Mouse (Mus musculus) MEL (cell line): Measurements from ENCODE around the gene Morc3. TPM values are rescaled to one million over a fixed set of nuclear protein-coding genes. Genes with fewer than 3 reads are reported as not detected.
A peak's percentile ranks its signal among the peaks of the same experiment; 100 is the strongest.

Experiments used
- DNase-seq: peaks from one replicate; pipeline ENCODE4 v3.0.0; 2011; ENCODE audit warnings: low read depth, low spot score
- H3K27ac ChIP-seq: 2 replicates; pipeline ENCODE4 v1.5.1; 2012; ENCODE audit warnings: low read depth, mild to moderate bottlenecking, control low read depth, low read length, moderate library complexity; ENCODE audit not compliant: control insufficient read depth
- H3K27me3 ChIP-seq, 2 experiments: fragments of 150-350 bp in 1 of 2; sonication (generic) in 1 of 2; 2 replicates each; pipeline ENCODE4 v1.6.1; 2012; ENCODE audit warnings: low read length in 2 of 2, mild to moderate bottlenecking in 2 of 2, improper control_type of control experiment in 1 of 2, moderate library complexity in 1 of 2; ENCODE audit not compliant: insufficient read depth in 2 of 2, control insufficient read depth in 1 of 2
- H3K36me3 ChIP-seq, 2 experiments: 2 replicates each; pipeline ENCODE4 v1.6.1; 2012 to 2014; ENCODE audit warnings: low read length in 2 of 2, improper control_type of control experiment in 1 of 2, inconsistent platforms in 1 of 2, mild to moderate bottlenecking in 1 of 2; ENCODE audit not compliant: insufficient read depth in 2 of 2, control insufficient read depth in 1 of 2
- H3K4me1 ChIP-seq, 2 experiments: fragments of 150-350 bp in 1 of 2; sonication (generic) in 1 of 2; 2 replicates each; pipeline ENCODE4 v1.6.1; 2012; ENCODE audit warnings: low read length in 2 of 2, improper control_type of control experiment in 1 of 2, mild to moderate bottlenecking in 1 of 2; ENCODE audit not compliant: insufficient read depth in 2 of 2, control insufficient read depth in 1 of 2
- H3K4me3 ChIP-seq, 2 experiments: fragments of 150-350 bp in 1 of 2; sonication (generic) in 1 of 2; 2 replicates each; pipeline ENCODE4 v1.5.1; 2012; ENCODE audit warnings: low read depth in 2 of 2, low read length in 2 of 2, mild to moderate bottlenecking in 2 of 2, moderate library complexity in 2 of 2, control low read depth in 1 of 2, improper control_type of control experiment in 1 of 2; ENCODE audit not compliant: control insufficient read depth in 1 of 2, insufficient read depth in 1 of 2
- H3K79me2 ChIP-seq: 2 replicates; pipeline ENCODE4 v1.6.1; 2012; ENCODE audit warnings: mild to moderate bottlenecking, low read length, moderate library complexity; ENCODE audit not compliant: control insufficient read depth, poor library complexity, insufficient read depth
- H3K9ac ChIP-seq: 2 replicates; pipeline ENCODE4 v1.6.1; 2012; ENCODE audit warnings: low read depth, mild to moderate bottlenecking, control low read depth, low read length, moderate library complexity; ENCODE audit not compliant: control insufficient read depth, poor library complexity, severe bottlenecking
- H3K9me3 ChIP-seq: fragments of 150-350 bp; sonication (generic); replicated peaks from 2 replicates; pipeline ENCODE4 v1.6.1; 2012; ENCODE audit warnings: mild to moderate bottlenecking, low read length, improper control_type of control experiment, moderate library complexity; ENCODE audit not compliant: insufficient read depth
- BHLHE40 ChIP-seq: IDR thresholded peaks from 2 replicates; pipeline ENCODE4 v1.6.1; 2012; ENCODE audit warnings: low read depth, mild to moderate bottlenecking, inconsistent platforms, low read length, improper control_type of control experiment, borderline replicate concordance
- CHD1 ChIP-seq: IDR thresholded peaks from 2 replicates; pipeline ENCODE4 v1.6.1; 2012; ENCODE audit warnings: low read depth, mild to moderate bottlenecking, inconsistent platforms, low read length, improper control_type of control experiment
- E2F4 ChIP-seq: IDR thresholded peaks from 2 replicates; pipeline ENCODE4 v1.6.1; 2011; ENCODE audit warnings: low read depth, low read length, improper control_type of control experiment, borderline replicate concordance
- ELF1 ChIP-seq: IDR thresholded peaks from 2 replicates; pipeline ENCODE4 v1.6.1; 2014; ENCODE audit warnings: low read depth, mild to moderate bottlenecking, inconsistent platforms, low read length, improper control_type of control experiment, moderate library complexity
- EP300 ChIP-seq, 2 experiments: IDR thresholded peaks; 2 replicates each; pipeline ENCODE4 v1.6.1; 2011; ENCODE audit warnings: improper control_type of control experiment in 2 of 2, low read length in 2 of 2, low read depth in 1 of 2, mild to moderate bottlenecking in 1 of 2
- ETS1 ChIP-seq: IDR thresholded peaks from 2 replicates; pipeline ENCODE4 v1.6.1; 2012; ENCODE audit warnings: low read depth, mild to moderate bottlenecking, inconsistent platforms, low read length, improper control_type of control experiment, moderate library complexity
- GABPA ChIP-seq: IDR thresholded peaks from 2 replicates; pipeline ENCODE4 v1.6.1; 2012; ENCODE audit warnings: low read depth, mild to moderate bottlenecking, inconsistent platforms, low read length, improper control_type of control experiment, moderate library complexity
- GATA1 ChIP-seq: IDR thresholded peaks from 2 replicates; pipeline ENCODE4 v1.6.1; 2011; ENCODE audit warnings: low read depth, low read length, improper control_type of control experiment
- JUND ChIP-seq: IDR thresholded peaks from 2 replicates; pipeline ENCODE4 v1.6.1; 2011; ENCODE audit warnings: low read depth, mild to moderate bottlenecking, improper control_type of control experiment, low read length
- KAT2A ChIP-seq: conservative IDR thresholded peaks from 2 replicates; pipeline ENCODE4 v1.6.1; 2012; ENCODE audit warnings: low read depth, low read length, improper control_type of control experiment, inconsistent platforms
- MAFK ChIP-seq: IDR thresholded peaks from 2 replicates; pipeline ENCODE4 v1.6.1; 2011; ENCODE audit warnings: low read depth, mild to moderate bottlenecking, low read length, improper control_type of control experiment, borderline replicate concordance
- MAZ ChIP-seq: IDR thresholded peaks from 2 replicates; pipeline ENCODE4 v1.6.1; 2012; ENCODE audit warnings: low read depth, mild to moderate bottlenecking, inconsistent platforms, low read length, improper control_type of control experiment
- MEF2A ChIP-seq: IDR thresholded peaks from 2 replicates; pipeline ENCODE4 v1.6.1; 2014; ENCODE audit warnings: low read depth, mild to moderate bottlenecking, inconsistent platforms, low read length, improper control_type of control experiment; ENCODE audit not compliant: poor library complexity, insufficient replicate concordance, severe bottlenecking; ENCODE audit errors: extremely low read depth
- MXI1 ChIP-seq: IDR thresholded peaks from 2 replicates; pipeline ENCODE4 v1.6.1; 2011; ENCODE audit warnings: mild to moderate bottlenecking, low read depth, low read length, improper control_type of control experiment
- MYB ChIP-seq: IDR thresholded peaks from 2 replicates; pipeline ENCODE4 v1.6.1; 2011; ENCODE audit warnings: mild to moderate bottlenecking, low read depth, low read length, improper control_type of control experiment
- MYC ChIP-seq: IDR thresholded peaks from 2 replicates; pipeline ENCODE4 v1.6.1; 2011; ENCODE audit warnings: low read depth, mild to moderate bottlenecking, low read length, improper control_type of control experiment, moderate library complexity
- NRF1 ChIP-seq: IDR thresholded peaks from 2 replicates; pipeline ENCODE4 v1.6.1; 2014; ENCODE audit warnings: low read depth, mild to moderate bottlenecking, inconsistent platforms, low read length, improper control_type of control experiment, moderate library complexity; ENCODE audit not compliant: poor library complexity, insufficient read depth, severe bottlenecking
- POLR2A ChIP-seq, 2 experiments: IDR thresholded peaks; 2 replicates each; pipeline ENCODE4 v1.6.1; 2011 to 2012; ENCODE audit warnings: low read length in 2 of 2, mild to moderate bottlenecking in 2 of 2, control low read depth in 1 of 2, improper control_type of control experiment in 1 of 2, low read depth in 1 of 2, moderate library complexity in 1 of 2; ENCODE audit not compliant: control insufficient read depth in 1 of 2, insufficient read depth in 1 of 2, poor library complexity in 1 of 2
- RCOR1 ChIP-seq: IDR thresholded peaks from 2 replicates; pipeline ENCODE4 v1.6.1; 2012; ENCODE audit warnings: low read depth, mild to moderate bottlenecking, inconsistent platforms, low read length, improper control_type of control experiment
- SIN3A ChIP-seq: IDR thresholded peaks from 2 replicates; pipeline ENCODE4 v1.6.1; 2012; ENCODE audit warnings: low read length, improper control_type of control experiment, inconsistent platforms
- SMC3 ChIP-seq: IDR thresholded peaks from 2 replicates; pipeline ENCODE4 v1.6.1; 2011; ENCODE audit warnings: low read depth, low read length, improper control_type of control experiment
- TAL1 ChIP-seq: IDR thresholded peaks from 2 replicates; pipeline ENCODE4 v1.6.1; 2012; ENCODE audit warnings: mild to moderate bottlenecking, inconsistent platforms, low read length, moderate library complexity, mixed read lengths
- TBP ChIP-seq: IDR thresholded peaks from 2 replicates; pipeline ENCODE4 v1.8.0; 2011; ENCODE audit warnings: low read depth, low read length, improper control_type of control experiment
- TCF12 ChIP-seq: IDR thresholded peaks from 2 replicates; pipeline ENCODE4 v1.6.1; 2014; ENCODE audit warnings: low read depth, mild to moderate bottlenecking, inconsistent platforms, low read length, improper control_type of control experiment, moderate library complexity
- UBTF ChIP-seq: IDR thresholded peaks from 2 replicates; pipeline ENCODE4 v1.6.1; 2012; ENCODE audit warnings: low read depth, mild to moderate bottlenecking, inconsistent platforms, low read length, improper control_type of control experiment, moderate library complexity, borderline replicate concordance; ENCODE audit not compliant: insufficient read depth
- USF1 ChIP-seq: IDR thresholded peaks from 2 replicates; pipeline ENCODE4 v1.6.1; 2014; ENCODE audit warnings: low read depth, mild to moderate bottlenecking, inconsistent platforms, low read length, improper control_type of control experiment, moderate library complexity
- ZC3H11A ChIP-seq: IDR thresholded peaks from 2 replicates; pipeline ENCODE4 v1.6.1; 2012; ENCODE audit warnings: low read depth, mild to moderate bottlenecking, inconsistent platforms, low read length, improper control_type of control experiment
- ZKSCAN1 ChIP-seq: IDR thresholded peaks from 2 replicates; pipeline ENCODE4 v1.6.1; 2012; ENCODE audit warnings: low read depth, mild to moderate bottlenecking, inconsistent platforms, low read length, improper control_type of control experiment, moderate library complexity
- ZNF384 ChIP-seq: IDR thresholded peaks from 2 replicates; pipeline ENCODE4 v1.6.1; 2012; ENCODE audit warnings: low read depth, mild to moderate bottlenecking, inconsistent platforms, low read length, improper control_type of control experiment
- polyA plus RNA-seq, 2 experiments: library from polyadenylated mRNA; stranded (reverse) in 1 of 2; unstranded in 1 of 2; fragments of >175 nt in 1 of 2; fragments of >200 nt in 1 of 2; gene quantifications; 2 replicates each; pipeline versions ENCODE4 v1.2.1 to v1.2.4; 2012; ENCODE audit warnings: low replicate concordance in 2 of 2, low read depth in 1 of 2; ENCODE audit not compliant: insufficient read length in 2 of 2, insufficient read depth in 1 of 2, missing spikeins in 1 of 2
- total RNA-seq: library from RNA; depleted of rRNA; stranded (reverse); fragments of 300-350 nt; gene quantifications from 2 replicates; pipeline ENCODE4 v1.2.3, GENCODE M21; 2012

Morc3 gene
- total and polyA plus RNA-seq, 3 experiments, result 23.3 to 276 (median 39.1) TPM

DNA sequence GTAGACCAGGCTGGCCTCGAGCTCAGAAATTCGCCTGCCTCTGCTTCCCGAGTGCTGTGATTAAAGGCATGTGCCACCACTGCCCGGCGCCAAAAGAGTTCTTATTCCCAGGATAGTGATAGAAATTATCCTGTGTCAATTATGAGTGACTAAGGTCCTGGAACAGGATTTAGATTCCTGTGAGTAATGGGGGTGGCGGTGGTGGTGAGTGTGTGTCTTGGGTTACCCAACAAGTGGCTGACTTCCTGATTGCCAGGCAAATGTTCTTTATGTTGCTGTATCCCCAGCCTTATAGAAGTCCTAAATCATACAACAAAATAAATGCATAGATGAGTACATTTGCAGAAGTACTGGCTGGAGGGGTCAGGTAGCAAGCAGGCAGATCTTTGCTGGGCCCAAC, 1.6 kb downstream of the Morc3 start:
- peaks cover 61% of the 10 kb centered on the region for H3K79me2 ChIP-seq
- peak overlapping the region; percentile 95 to 96 for H3K4me3 ChIP-seq
- H3K27ac ChIP-seq, result no peak overlapping the region
- peak; percentile 35 for DNase-seq
- H3K9me3 ChIP-seq, result no peaks in the 10 kb centered on the region
- peaks cover 3 to 15% of the 10 kb centered on the region in 2 experiments for H3K4me1 ChIP-seq
- H3K27me3 ChIP-seq, result no peaks in the 10 kb centered on the region
- H3K36me3 ChIP-seq, result peaks cover 5 to 29% of the 10 kb centered on the region in 2 experiments
- TF ChIP-seq MAFK (no peak), ELF1 (no peak), MAZ (no peak), MYC (no peak), ZC3H11A (no peak), EP300 (IDR thresholded peaks at IDR 0.05; ENCODE audit: low read depth in 1 of 2, low read length in 2 of 2) (no peak), NRF1 (no peak), KAT2A (no peak), POLR2A (IDR thresholded peaks at IDR 0.05; ENCODE audit: control insufficient read depth in 1 of 2, insufficient read depth in 1 of 2, low read depth in 1 of 2, low read length in 2 of 2, poor library complexity in 1 of 2) (no peak), UBTF (no peak), JUND (no peak), GATA1 (no peak), GABPA (no peak), TAL1 (no peak), USF1 (no peak), BHLHE40 (no peak)
- H3K9ac ChIP-seq, result peak overlapping the region; percentile 90

- no peak for DNase-seq
- Histone ChIP-seq H3K79me2 (peaks cover 66% of the 10 kb centered on the region), H3K4me3 (no peak overlapping the region), H3K27ac (no peak overlapping the region), H3K9me3 (no peaks in the 10 kb centered on the region), H3K4me1 (peaks cover 3 to 15% of the 10 kb centered on the region in 2 experiments), H3K9ac (peak overlapping the region; percentile 90; the same call in 1 of the 2 replicates), H3K36me3 (peaks cover 7 to 31% of the 10 kb centered on the region in 2 experiments), H3K27me3 (no peaks in the 10 kb centered on the region)
- TF ChIP-seq CHD1 (no peak), TBP (no peak), E2F4 (no peak), BHLHE40 (no peak), RCOR1 (no peak), SIN3A (no peak), TCF12 (no peak), MXI1 (no peak), SMC3 (no peak), ZNF384 (no peak), ELF1 (no peak), MEF2A (no peak), KAT2A (no peak), POLR2A (IDR thresholded peaks at IDR 0.05; ENCODE audit: control insufficient read depth in 1 of 2, insufficient read depth in 1 of 2, low read depth in 1 of 2, low read length in 2 of 2, poor library complexity in 1 of 2) (no peak), ZKSCAN1 (no peak), ETS1 (no peak), MYB (no peak), GATA1 (no peak)
These were observed 2.2 kb downstream of the Morc3 start for GRCm38 (mm10) chr16:93834076-93834475.
